Mouse (Mus musculus): ENCODE results near the gene Snx17.

DNA sequence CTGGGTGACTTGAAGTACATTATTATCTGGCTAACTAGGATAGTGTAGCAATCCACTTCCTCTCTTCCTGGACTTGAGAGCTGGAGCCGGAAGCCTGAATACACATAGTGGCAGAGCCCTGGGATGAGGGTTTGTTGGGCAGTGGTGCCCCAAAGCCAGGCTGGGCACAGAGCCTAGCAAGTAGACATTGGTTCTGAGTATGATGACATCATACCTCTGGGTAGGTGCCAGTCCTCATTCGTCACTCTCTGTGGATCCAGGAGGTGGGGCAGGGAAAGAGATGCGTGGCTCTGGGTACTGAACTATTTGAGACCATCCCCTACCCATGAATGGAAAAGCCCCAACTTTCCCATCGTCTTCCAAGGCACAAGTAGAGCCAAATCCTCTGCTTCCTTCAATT, 43.2 kb upstream of the Snx17 start:
- TF ChIP-seq CTCF (IDR thresholded peaks at IDR 0.05; ENCODE audit: control insufficient read depth, insufficient read depth, insufficient replicate concordance, low read depth, low read length): no peak
- no peak for TF ChIP-seq POLR2A (IDR thresholded peaks at IDR 0.05; ENCODE audit: control insufficient read depth, low read depth, low read length)
